Mouse (Mus musculus) T-helper 1 cell (primary cell): Measurements from ENCODE around the gene Tmem239.
"Not testable (repeated sequence)": the region's sequence is repeated elsewhere in the genome, so short reads cannot be mapped to it uniquely, and the experiment has no call there.

Experiments used
- in situ Hi-C: fragments of 300-600 bp; cut with MboI, MseI; formaldehyde crosslinking; loops from one replicate; pipeline ENCODE4 v1.15.1; 2025; ENCODE audit warnings: high pct_unique_total_duplicates

Tmem239 gene

DNA sequence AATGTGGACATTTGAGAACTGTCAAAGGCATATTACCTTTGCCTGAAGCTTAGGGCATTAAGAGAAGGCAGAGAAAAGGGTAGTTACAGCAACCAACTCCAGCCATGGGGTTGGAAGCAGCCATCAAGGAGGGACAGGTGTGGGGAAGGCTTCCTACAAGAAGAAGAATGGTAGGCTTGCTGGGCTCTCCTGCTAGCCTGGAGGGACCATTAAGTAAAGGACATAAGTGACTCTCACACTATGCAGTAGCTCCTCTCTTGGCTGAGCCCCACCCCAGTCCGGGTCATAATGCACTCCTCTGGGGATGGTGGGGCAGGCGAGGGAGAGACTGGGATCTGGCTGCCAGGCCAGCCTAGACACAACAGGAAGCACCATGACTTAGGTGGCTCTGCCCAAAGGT, at the start of gene Tmem239:
Gene Tmem239 (plus strand): TSS at position 301 of the 400 bp plus-strand sequence.
- in situ Hi-C loops = no loop called here

DNA sequence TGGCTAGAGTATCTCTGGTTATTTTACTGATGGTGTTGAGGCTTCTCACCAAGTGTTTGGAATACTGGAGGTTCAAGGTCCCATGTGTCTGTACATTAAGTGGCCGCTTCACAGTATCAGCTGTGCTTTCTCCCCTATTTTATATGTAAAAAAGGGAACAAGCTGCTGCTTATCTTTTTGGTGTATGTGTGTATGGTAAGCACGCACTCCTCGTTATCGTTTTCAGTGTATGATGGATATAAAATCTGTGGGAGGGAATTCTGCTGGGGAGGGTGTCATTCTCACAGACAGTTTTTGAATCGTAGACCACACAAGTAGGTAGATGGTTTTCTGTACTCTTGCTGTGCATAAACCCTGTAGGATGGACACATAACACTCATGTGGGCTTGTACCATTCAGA, 48.7 kb upstream of the Tmem239 start:
- in situ Hi-C loops = no loop called here

DNA sequence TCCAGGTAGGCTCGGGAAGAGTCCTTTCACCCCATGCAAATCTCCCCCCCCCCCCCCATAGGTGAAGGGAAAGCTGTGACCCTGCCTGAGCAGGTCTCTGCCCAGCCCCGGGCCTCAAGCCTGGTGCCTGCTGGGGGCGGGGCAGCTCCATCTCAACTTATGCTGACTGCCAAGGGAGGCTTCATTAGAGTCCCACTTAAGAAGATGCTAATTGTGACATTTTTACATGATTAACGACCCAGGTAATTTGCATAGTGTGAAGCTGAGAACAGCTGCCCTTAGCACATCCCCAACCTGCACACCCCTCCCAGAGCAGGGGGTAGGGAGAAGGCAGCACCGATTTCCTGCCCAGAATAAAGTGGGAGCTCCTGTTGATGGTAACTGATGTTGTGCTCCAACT, 47.4 kb upstream of the Tmem239 start:
- in situ Hi-C loops = no loop called here

DNA sequence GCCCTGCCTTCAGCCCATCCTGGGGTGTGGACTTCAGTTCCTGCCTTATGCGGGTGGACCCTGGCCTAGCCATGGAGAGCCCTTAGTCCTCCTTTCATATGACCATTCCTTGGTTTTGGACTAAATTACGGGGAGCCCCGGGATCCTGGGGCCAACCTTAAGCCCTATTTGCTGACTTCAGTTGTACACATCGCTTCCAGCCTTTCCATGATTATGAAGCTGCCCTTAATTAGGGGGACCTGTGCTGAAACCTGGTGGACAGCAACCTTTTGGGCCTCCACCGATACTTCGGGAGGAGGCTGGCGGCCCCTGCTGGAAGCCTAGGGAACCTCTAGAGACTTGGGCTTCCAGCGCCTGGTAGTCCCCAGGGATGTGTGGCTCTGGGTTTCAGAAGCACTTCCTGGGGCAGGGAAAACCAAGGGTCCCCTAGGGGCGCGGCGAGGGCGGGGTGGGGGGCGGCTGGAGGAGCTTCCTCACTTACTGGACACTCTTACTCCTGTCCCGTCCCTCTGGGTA, 43.7 kb upstream of the Tmem239 start:
- in situ Hi-C loops = no loop called here

DNA sequence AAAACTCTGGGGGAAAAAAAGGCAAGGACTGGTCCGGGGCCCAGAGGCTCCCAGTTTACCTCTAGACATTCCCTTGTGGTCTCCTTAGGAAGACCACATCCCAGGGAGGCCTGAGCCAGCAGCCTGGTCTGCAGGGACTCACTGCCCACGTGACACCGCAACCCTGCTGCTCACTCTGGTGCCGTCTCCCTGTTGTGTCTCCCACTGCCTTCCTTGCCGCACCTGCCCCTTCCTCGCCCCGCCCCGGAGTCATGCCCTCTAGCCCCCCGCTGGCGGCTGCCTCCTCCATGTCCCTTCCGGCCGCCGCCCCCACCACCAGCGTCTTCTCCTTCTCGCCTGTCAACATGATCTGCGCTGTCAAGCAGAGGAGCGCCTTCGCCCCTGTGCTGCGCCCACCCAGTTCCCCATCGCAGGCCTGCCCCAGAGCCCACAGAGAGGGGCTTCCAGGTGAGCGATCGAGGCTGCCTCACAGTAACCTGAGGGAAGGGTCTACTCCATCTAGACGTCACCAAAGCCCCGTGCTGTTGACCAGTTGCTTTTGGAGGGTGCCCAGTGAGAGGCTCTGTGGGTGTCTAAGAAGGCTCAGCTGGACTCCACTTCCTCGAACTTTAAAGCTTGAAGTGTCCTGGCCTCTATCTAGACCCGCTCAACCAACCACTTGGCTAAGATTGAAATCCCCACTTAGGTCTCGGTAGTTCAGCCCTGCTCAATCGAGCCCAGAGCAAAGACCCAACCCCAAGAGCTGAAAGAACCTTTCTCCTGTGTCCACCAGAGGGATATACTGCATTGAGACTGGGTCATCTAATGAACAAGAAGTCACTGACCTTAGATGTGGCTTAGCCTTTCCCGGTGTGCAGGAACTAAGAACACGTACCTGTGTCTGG, 40.8 kb upstream of the Tmem239 start:
- in situ Hi-C loops = no loop called here

DNA sequence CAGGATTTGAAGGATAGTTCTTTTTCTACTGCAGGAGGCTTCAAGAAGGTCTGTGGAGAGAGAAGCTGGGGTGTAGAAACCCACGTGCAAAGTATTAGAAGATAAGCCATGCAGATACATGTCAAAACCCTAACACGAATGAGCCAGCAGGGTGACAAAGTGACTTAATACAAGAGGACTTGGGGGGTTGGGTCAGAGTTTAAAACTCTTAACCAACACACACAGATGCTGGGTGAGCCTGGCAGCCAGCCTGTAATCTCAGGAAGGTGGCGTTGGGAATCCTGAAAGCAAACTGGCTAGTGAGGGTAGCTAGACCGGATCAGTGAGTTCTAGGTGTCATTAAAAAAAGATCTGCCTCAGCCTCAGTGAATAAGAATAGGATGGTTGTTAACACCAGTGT, 38.9 kb upstream of the Tmem239 start:
- in situ Hi-C loops = no loop called here

DNA sequence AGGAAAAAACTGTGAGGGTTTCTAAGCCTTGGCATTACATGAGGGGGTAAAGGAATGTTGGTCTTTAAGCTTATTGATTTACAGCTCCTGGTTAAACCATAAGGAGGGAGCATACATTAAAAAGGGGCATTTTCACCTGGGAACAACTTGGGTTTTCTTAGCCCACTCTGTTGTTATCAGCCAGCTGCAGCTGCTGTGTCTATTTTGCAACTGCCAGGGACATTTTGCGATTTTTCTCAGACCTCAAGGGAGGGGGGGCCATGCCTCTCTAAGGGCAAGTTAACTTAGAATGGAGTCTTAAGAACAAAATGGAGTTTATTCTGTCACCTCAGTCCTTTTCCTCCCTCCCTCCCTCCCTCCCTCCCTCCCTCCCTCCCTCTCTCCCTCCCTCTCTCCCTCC, 33.3 kb upstream of the Tmem239 start:
- in situ Hi-C loops = not testable (repeated sequence)

DNA sequence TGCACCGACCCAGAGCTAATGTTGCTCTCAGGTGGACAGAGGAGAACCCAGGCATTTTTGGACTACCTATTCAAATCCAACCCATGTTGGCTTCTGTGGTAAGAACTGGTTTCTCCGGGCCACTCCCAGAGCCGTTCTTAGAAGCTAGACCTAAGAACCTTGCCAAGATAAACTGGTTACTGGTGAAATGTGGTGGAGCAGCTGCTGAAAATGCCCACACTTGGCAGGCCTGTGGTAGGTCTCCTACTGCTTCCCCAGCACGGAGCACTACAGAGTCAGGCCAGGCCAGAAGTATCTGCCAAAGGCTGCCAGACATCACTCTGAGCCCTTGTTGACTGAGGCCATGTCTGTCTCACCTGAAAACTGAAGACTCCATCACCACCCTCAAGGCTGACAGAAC, 31.3 kb upstream of the Tmem239 start:
- in situ Hi-C loops = no loop called here

DNA sequence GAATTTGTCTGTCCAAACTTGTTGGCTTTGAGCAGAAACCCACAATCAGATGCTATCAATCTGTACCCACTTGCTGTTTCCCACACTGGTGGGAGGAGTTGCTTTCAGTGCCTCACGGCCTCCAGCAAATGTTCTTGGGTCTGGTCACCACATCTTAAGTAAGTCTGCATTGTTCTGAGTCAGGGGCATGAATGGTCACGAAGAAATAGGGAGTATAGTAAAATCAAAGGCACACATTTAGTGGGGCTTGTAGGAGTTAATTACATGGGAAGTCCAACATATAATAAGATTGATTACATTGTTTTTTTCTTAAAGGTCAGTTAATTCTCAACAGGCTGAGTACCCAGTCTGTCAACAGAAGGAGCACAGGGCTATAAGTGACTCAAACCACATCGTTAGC, 23.1 kb upstream of the Tmem239 start:
- in situ Hi-C loops = no loop called here

DNA sequence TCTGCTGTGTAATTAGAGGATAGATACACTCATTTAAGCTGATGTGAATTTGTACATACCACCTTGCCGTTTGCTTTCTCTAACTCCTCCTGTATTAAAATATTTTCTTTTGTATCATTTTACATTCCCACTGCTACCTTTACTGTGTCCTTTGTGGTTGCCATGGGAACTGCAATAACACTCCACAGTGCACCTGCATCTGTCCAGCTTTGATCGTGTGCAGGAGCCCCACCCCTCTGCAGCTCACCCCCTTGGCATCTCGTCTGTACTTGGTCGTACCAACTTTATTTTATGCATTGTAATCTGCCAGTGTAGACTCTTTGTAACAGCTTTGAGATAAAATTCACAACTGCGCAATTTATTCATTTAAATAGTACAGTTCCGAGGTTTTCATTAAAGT, 22.4 kb upstream of the Tmem239 start:
- in situ Hi-C loops = no loop called here

DNA sequence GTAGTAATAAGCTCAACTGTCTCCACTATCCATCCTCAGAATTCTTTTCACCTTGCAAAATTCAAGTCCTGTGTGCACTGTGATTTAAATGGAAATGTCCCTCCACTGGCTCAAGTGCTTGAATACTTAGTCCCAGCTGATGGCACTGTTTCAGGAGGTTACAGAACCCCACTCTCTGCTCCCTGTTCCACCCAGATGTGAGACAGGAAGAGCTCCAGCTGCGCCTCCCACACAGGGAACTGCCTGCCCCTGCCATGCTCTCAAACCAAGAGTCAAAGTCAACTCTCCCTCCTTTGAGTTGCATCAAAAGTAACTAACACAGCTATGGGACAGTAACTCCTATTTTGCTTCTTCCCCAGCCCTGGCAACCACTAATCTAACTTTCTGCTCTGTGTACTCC, 20.1 kb upstream of the Tmem239 start:
- in situ Hi-C loops = no loop called here

DNA sequence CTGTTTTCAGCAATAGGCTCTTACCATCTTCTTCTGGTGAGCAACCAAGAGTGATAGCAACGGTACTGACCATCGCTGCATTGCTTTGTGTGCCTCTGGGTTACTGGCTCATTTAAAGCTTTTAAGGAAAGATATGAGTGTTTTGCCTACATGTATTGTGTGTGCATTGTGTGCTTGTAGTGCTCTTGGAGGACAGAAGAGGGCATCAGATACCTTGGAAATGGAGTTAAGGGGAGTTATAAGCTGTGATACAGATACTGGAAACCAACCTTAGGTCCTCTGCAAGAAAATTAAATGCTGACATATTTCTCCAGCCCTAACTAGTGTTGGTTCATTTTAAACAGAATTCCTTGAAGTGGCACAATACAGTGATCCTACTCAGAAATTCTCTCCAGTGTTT, 17.5 kb upstream of the Tmem239 start:
- in situ Hi-C loops = no loop called here

DNA sequence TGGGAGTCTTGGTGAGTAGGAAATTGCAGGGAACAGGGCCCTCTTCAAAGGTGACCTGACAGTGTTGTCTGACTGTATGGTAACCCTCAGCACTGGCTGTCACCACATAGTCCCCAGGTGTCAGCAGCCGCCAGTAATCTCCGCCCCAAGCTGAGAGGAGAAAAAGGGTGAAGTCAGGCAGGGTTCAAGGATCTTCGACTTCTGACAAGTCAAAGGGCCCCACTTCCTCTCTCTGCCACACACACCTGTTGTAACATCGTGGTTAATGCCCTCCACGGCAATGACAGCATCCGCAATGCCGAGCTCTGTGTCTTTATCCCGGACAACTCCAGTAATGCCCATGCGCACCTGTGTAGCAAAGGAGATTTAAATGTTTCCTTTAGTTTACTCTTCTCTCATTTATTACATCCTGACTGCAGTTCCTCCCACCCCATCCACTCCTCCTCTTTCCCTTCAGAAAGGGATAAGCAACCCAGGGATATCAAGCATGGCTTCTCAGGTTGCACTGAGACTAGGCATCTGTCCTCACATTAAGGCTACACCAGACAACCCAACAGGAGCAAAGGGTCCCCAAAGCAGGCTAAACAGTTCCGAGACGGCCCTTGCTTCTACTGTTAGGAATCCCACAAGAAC, 15.2 kb upstream of the Tmem239 start:
- in situ Hi-C loops = no loop called here

DNA sequence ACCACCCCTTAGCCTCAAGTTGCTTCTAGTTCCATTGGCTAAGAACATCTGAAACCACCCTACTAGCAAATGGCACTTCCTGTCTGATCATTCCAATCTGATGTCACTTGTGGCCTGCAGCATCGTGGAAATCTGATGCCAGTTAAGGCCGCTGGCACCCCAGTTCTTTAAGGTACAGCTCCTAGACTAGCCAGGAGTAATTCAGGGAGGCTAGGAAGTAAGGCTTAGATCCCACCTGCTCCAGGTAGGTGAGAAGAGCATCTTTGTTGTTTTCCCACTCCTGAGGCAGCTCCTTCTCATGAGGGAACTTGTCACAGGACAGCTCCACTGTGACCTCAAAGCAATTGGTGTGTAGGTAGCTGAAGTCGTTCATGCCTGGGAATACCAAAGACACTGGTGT, 13.4 kb upstream of the Tmem239 start:
- in situ Hi-C loops = no loop called here

DNA sequence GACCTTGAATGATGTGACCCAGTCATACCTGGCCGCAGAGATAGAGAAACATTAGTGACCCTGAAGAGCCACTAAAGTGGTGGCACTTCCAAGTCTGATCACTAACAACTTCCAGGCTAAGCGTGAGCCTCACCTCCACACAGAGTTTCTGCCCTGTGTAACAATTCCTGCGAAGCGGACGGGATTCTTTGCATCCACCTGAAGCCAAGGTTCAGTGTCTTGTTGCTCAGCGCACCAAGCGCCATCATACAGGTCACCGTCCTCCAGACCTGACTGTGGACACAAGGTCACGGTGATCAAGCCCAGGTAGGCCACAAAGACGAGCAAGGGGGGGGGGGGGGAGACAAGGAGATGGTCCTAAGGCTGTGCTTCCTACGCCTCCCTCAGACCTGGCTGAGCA, 10.6 kb upstream of the Tmem239 start:
- in situ Hi-C loops = no loop called here

DNA sequence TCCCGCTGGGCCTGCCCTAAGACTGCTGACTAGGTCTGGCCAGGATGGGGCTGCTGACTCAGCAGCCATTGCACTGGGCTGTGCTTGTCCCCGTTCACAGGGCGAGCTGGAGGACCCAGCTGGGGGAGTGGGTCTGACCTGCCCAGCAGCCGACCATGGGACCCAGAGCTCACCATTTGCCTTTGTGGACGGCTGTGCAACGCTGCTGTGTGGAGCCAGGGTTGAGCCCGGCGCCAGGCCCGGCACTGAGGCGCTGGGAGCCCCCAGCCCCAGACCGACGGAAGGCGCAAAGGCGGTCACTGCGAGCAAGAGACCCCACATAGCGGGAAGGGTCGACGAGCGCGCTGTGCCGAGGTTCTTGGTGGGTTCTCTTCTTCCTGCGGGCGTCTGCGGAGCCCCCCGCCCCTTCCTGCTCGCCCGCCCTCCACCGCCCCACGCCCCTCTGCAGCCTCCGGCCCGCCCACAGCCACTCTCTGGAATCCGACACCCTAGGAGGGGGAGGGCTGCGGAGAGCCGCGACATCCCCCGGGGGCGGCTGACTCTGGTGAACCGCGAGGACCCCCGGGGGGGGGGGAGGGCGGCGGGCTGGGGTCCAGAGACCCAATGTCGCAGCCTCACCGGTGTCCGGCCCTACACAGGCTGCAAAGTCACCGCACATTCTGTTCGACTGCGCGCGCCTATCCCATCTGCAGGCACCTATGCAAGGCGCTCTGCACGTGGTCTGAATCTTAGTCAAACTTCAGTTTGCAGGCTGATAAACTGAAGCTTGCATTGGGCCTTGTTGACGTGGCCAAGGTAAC, 8.9 kb upstream of the Tmem239 start, which contains the start of gene Cpxm1:
Gene Cpxm1 (minus strand): TSS at position 389 of the 800 bp plus-strand sequence.
- in situ Hi-C loops = no loop called here

DNA sequence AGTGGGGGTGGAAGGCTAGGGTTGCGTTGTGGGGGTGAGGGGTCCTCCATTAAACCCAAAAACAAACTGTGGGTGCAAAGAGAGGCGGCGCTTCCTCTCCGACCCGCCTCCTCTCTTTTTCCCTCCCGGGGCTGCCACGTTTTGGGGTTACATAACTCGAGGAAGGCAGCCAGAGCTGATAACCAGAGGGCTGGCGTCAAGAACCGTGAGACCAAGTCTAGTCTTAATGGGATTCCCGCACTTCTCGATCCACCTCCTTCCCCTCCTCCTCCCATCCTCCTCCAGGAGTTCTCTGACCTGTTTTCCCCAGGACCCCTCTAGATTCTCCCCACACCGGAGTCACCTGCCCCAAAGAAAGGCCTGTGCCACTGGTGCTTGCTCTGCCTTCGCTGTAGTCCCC, 8.2 kb upstream of the Tmem239 start:
- in situ Hi-C loops = no loop called here

DNA sequence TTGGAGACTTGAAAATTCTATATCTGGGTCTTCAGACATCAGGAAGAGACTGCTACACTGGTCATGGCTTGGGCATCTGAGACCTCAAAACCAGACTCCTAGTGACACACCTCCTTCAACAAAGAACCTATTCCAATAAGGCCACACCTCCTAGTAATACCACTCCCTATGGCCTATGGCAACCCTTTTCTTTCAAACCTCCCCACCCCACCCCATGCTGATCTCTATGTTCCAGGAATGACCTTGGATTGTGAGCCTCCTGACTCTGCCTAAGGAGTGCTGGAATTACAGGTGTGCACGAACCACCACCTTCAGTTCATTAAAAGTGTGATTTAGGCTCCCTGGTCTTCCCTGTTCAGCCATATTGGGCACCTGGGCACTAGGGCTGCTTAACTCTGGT, 6.2 kb upstream of the Tmem239 start:
- in situ Hi-C loops = no loop called here

DNA sequence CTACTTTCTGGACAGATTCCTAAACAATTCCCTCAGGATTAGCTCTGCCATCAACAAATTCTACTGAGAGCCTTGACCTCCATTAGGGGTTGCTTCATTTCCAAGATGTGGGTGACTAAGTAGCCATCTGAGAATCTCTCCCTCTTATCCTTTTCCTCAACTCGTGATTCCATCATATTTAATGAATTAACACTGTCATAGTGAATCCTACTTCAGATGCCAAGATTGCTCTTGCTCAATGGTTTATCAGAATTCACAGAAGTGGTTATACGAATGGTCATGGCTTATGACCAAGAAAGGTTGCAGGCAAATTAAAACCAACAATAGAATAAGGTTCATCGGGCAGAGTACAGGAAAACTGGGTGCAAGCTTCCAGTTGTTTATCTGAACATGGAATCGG, 4.4 kb upstream of the Tmem239 start:
- in situ Hi-C loops = no loop called here

DNA sequence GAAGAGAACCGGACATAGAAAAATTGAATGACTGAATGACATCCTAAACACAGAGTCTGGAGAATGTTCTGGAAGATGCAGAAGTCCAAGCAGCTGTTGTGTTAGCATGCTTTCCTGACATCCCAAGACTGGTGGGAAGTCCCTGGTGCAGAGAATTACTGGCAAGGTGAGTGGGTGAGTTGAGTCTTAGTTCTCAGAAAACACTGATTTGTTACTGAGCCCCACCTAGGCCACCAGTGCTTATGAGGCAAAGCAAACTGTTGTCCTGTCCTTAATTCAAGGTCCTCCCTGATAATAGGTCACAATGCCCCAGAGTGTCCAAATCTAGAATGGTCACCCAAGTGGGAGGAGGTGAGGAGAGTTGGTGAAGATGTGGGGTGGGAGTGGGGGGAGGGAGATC, 1.3 kb upstream of the Tmem239 start, which contains the start of the genes Gm28372 and 1700020A23Rik:
Gene Gm28372 (plus strand): TSS at position 301 of the 400 bp plus-strand sequence.
Gene 1700020A23Rik (plus strand): TSS at position 321 of the 400 bp plus-strand sequence.
- in situ Hi-C loops = no loop called here

DNA sequence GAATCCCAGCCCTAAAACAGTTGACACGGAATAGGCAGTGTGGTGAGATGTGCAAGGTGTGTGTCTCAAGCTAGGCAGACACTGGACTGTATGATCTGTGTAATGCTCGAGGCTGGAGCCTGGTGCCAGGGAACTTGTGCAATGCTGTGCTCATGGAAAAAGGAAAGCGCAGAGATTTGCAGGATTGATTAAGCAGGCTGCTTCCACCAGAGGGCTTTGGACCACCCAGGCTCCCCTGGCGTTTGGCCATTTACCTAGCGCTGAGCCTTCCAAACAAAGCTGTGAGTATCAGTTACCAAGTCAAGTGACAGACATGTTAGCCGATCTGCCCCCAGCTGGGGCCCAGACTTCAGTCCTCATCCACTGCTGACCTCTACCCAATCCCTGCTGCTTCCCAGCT, 1.9 kb downstream of the Tmem239 start:
- in situ Hi-C loops = no loop called here
